Mouse (Mus musculus): ENCODE data around the gene Olfr868. TPM values are rescaled to one million over a fixed set of nuclear protein-coding genes. Genes with fewer than 3 reads are reported as not detected.

Olfr868 gene
- polyA plus RNA-seq (2012; rRNA removed), result not detected in 2 replicates
- polyA plus RNA-seq (2014; fragmentation: Nextera tagmentation; extraction: Ambion mirVana), result not detected in 2 replicates

DNA sequence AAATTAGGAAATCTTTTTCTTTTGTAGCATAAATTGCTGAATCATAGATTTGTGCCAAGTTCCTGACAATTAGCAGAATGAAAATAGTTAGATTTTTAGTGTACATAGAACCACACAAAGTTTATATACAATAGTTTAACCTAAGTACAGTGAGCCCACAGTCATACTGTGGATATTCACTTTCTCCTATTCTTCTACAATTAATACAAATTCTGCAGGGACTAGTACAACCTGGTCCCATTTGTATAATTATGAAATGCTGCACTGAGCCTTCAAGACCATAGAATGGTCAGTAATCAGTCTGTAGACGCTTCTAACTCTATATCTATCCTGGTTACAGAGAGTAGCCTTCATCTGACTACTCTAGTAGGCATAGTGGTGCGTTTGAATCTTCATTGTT lies at the start of gene Olfr868:
Gene Olfr868, plus strand, starts transcription at position 301 of the 400 bp plus-strand sequence.
- no peaks in the 10 kb centered on the region for H3K27me3 ChIP-seq (ENCODE audit: control insufficient read depth, insufficient read depth, low read length)
- no peaks in the 10 kb centered on the region for H3K4me1 ChIP-seq (ENCODE audit: control insufficient read depth, insufficient read depth, low read length)
- no peak within 1 kb of the TSS for H3K27ac ChIP-seq (replicated peaks; ENCODE audit: low read depth, low read length)
- no peak within 1 kb of the TSS for H3K4me3 ChIP-seq (replicated peaks; ENCODE audit: low read length)
- H3K36me3 ChIP-seq (ENCODE audit: control insufficient read depth, insufficient read depth, low read length), result no peaks in the 10 kb centered on the region
- no peak within 1 kb of the TSS for H3K9ac ChIP-seq (ENCODE audit: low read depth, low read length, severe bottlenecking)
- DNase-seq (ENCODE audit: low spot score) (no peak), ATAC-seq (ENCODE audit: low FRiP score, low read depth) (no peak)
- peaks cover 4% of the 10 kb centered on the region; the same call in 1 of the 2 replicates for H3K9me3 ChIP-seq (ENCODE audit: control insufficient read depth, low read length)
- 39% methylated on average over 2 of the region's 2 CpGs for WGBS
- no peak for TF ChIP-seq POLR2A (IDR thresholded peaks at IDR 0.05; ENCODE audit: borderline replicate concordance, extremely low read depth, insufficient read depth, insufficient read length)
- no peak within 1 kb of the TSS for H3K4me2 ChIP-seq (replicated peaks; ENCODE audit: low read depth, low read length, severe bottlenecking)

DNA sequence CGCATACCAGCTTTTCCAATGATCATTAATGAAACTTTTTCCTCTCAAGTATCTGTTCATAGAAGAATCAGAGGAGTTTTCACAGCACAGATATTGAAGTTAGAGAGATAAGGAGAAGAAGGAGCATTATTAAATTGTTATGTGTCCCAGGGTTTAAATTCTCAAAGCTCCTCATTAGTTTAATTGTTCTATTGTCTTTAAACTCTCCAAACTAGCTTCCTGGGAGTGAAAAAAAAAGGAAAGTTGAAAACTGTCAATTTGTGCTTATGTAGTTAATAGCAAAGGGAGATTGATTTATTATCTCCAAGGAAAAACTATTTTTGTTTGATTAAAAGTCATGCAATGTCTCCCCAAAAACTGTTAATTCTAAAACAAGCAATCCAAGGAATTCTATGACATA lies 41.0 kb upstream of the Olfr868 start, which contains the start of gene Olfr867:
Gene Olfr867, minus strand, starts transcription at position 101 of the 400 bp plus-strand sequence.
- H3K4me2 ChIP-seq (replicated peaks; ENCODE audit: low read depth, low read length, severe bottlenecking), result no peak within 1 kb of the TSS
- no peaks in the 10 kb centered on the region for H3K27me3 ChIP-seq (ENCODE audit: control insufficient read depth, insufficient read depth, low read length)
- TF ChIP-seq POLR2A (IDR thresholded peaks at IDR 0.05; ENCODE audit: borderline replicate concordance, extremely low read depth, insufficient read depth, insufficient read length), result no peak
- no peak within 1 kb of the TSS for H3K9ac ChIP-seq (ENCODE audit: low read depth, low read length, severe bottlenecking)
- no peaks in the 10 kb centered on the region for H3K4me1 ChIP-seq (ENCODE audit: control insufficient read depth, insufficient read depth, low read length)
- no peak within 1 kb of the TSS for H3K4me3 ChIP-seq (replicated peaks; ENCODE audit: low read length)
- ATAC-seq (ENCODE audit: low FRiP score, low read depth) (no peak), DNase-seq (ENCODE audit: low spot score) (no peak)
- 76% methylated on average over 1 of the region's 1 CpGs for WGBS
- H3K36me3 ChIP-seq (ENCODE audit: control insufficient read depth, insufficient read depth, low read length), result no peaks in the 10 kb centered on the region
- H3K9me3 ChIP-seq (ENCODE audit: control insufficient read depth, low read length), result no peaks in the 10 kb centered on the region
- no peak within 1 kb of the TSS for H3K27ac ChIP-seq (replicated peaks; ENCODE audit: low read depth, low read length)

DNA sequence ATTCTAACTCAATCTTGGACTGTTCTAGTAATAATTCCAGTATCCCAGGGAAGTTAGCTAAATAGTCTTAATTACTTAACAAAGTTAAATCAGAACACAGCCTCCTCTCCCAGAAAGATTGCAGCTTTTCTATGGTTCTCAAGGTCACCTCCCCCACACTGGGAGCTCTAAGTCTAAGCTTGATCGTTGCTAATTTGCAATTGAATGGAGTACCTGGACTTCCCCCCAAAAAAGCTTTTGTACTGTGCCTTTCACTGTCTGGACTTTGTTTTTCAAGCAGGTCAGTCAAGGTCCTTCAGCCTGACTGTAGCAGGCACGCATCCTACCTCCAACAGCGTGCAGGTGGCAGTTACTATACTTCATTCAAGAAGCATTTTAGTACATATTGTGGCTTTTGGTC lies 28.2 kb upstream of the Olfr868 start:
- 84% methylated on average over 3 of the region's 3 CpGs for WGBS
- Histone ChIP-seq H3K9me3 (ENCODE audit: control insufficient read depth, low read length) (no peaks in the 10 kb centered on the region; the same call in 1 of the 2 replicates), H3K36me3 (ENCODE audit: control insufficient read depth, insufficient read depth, low read length) (no peaks in the 10 kb centered on the region), H3K9ac (ENCODE audit: low read depth, low read length, severe bottlenecking) (no peak overlapping the region), H3K4me1 (ENCODE audit: control insufficient read depth, insufficient read depth, low read length) (no peaks in the 10 kb centered on the region), H3K27me3 (ENCODE audit: control insufficient read depth, insufficient read depth, low read length) (no peaks in the 10 kb centered on the region), H3K27ac (replicated peaks; ENCODE audit: low read depth, low read length) (no peak overlapping the region), H3K4me3 (replicated peaks; ENCODE audit: low read length) (no peak overlapping the region), H3K4me2 (replicated peaks; ENCODE audit: low read depth, low read length, severe bottlenecking) (no peak overlapping the region)
- no peak for TF ChIP-seq POLR2A (IDR thresholded peaks at IDR 0.05; ENCODE audit: borderline replicate concordance, extremely low read depth, insufficient read depth, insufficient read length)
- DNase-seq (ENCODE audit: low spot score), result no peak
- no peak for ATAC-seq (ENCODE audit: low FRiP score, low read depth)

- 85% methylated on average over 1 of the region's 1 CpGs for WGBS
- TF ChIP-seq POLR2A (IDR thresholded peaks at IDR 0.05; ENCODE audit: borderline replicate concordance, extremely low read depth, insufficient read depth, insufficient read length), result no peak
- ATAC-seq (ENCODE audit: low FRiP score, low read depth), result no peak
- Histone ChIP-seq H3K4me3 (replicated peaks; ENCODE audit: low read length) (no peak overlapping the region), H3K36me3 (ENCODE audit: control insufficient read depth, insufficient read depth, low read length) (no peaks in the 10 kb centered on the region), H3K9ac (ENCODE audit: low read depth, low read length, severe bottlenecking) (no peak overlapping the region), H3K4me2 (replicated peaks; ENCODE audit: low read depth, low read length, severe bottlenecking) (no peak overlapping the region), H3K27me3 (ENCODE audit: control insufficient read depth, insufficient read depth, low read length) (no peaks in the 10 kb centered on the region), H3K27ac (replicated peaks; ENCODE audit: low read depth, low read length) (no peak overlapping the region), H3K9me3 (ENCODE audit: control insufficient read depth, low read length) (no peaks in the 10 kb centered on the region; the same call in 1 of the 2 replicates), H3K4me1 (ENCODE audit: control insufficient read depth, insufficient read depth, low read length) (no peaks in the 10 kb centered on the region)
- no peak for DNase-seq (ENCODE audit: low spot score)
Observed at GRCm38 (mm10) chr9:20071291-20071690, 27.1 kb upstream of the Olfr868 start.

DNA sequence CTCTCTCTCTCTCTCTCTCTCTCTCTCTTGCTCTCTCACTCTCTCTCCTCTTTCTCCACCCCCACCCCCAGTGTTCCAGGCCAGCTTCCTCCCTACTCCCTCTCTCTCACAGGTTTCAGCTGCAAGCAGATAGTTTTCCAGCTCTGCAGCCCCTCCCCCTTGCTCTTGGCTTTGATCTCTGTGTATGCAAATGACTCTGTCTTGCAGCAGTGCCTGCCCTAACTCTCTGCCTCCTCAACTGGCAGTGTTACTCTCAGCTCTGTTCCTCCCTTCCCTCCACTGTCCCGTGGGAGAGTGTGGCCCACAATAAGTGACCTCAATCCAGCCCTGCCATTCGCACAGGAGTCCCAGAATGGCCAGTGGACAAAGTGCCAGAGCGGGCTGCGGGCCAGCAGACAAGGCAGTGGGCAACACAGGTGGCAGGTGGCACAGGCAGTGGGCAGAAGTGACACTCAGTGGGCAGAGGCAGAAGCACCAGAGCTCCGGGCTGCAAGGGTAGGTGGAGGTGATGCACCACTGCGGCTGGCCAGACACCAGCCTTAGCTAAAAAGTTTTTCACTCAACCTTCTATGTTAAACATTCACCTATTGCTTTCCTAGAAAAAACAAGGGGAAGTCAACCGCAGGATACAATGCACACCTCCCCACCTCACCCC lies 24.8 kb upstream of the Olfr868 start:
- Histone ChIP-seq H3K27me3 (ENCODE audit: control insufficient read depth, insufficient read depth, low read length) (no peaks in the 10 kb centered on the region), H3K4me3 (replicated peaks; ENCODE audit: low read length) (no peak overlapping the region), H3K9me3 (ENCODE audit: control insufficient read depth, low read length) (no peaks in the 10 kb centered on the region; the same call in 1 of the 2 replicates), H3K36me3 (ENCODE audit: control insufficient read depth, insufficient read depth, low read length) (no peaks in the 10 kb centered on the region), H3K27ac (replicated peaks; ENCODE audit: low read depth, low read length) (no peak overlapping the region), H3K4me2 (replicated peaks; ENCODE audit: low read depth, low read length, severe bottlenecking) (no peak overlapping the region), H3K9ac (ENCODE audit: low read depth, low read length, severe bottlenecking) (no peak overlapping the region), H3K4me1 (ENCODE audit: control insufficient read depth, insufficient read depth, low read length) (no peaks in the 10 kb centered on the region)
- 62% methylated on average over 7 of the region's 7 CpGs for WGBS
- ATAC-seq (ENCODE audit: low FRiP score, low read depth), result no peak
- no peak for DNase-seq (ENCODE audit: low spot score)
- TF ChIP-seq POLR2A (IDR thresholded peaks at IDR 0.05; ENCODE audit: borderline replicate concordance, extremely low read depth, insufficient read depth, insufficient read length), result no peak

Measured in limb, embryonic 14.5 days (tissue).